13 mouse cellular contexts compared by ENCODE assay signal in the genomic region with DNA sequence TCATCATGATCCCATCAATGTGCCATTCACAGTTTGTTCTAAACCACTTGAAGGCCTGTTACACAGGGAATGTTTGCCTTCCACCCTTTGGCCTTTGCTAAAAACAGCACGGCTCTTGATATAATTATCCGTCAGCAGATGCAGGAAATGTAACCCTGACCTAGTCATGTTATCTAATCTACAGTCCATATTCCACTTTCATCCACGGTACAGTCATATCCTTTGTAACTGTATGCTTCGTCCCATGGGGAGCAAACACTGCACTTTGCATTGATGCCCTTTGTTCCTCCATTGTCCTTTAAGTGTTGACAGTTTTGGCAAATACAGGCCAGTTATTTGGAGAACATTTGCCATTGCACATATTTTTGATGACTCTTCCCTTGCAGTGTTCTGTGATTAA. TPM values are rescaled to one million over a fixed set of nuclear protein-coding genes. Genes with fewer than 3 reads are reported as not detected.
A peak's percentile ranks its signal among the peaks of the same experiment; 100 is the strongest.
DNase-seq lines count a peak whose midpoint lies in the region; ATAC-seq and TF ChIP-seq lines count a peak whose summit lies in the region.
"Had no signal": no experiment of that assay in that cellular context is flagged by ENCODE, and none has a peak within 500 bp of the region (broad histone marks: within the 10 kb centered on the region; RNA-seq: fewer than 3 reads in every experiment).

No protein-coding gene starts in this region.

- TF ChIP-seq CTCF in C2C12 (IDR thresholded peaks at IDR 0.05; ENCODE audit: control insufficient read depth, insufficient read depth, insufficient read length) = no peak

- WGBS in embryonic facial prominence, embryonic 14.5 days = 60% methylated on average over 4 of the region's 4 CpGs
- WGBS in embryonic facial prominence, embryonic 10.5 days = 78% methylated on average over 4 of the region's 4 CpGs
- WGBS in heart, embryonic 16.5 days = 15% methylated on average over 4 of the region's 4 CpGs
- 19% methylated on average over 4 of the region's 4 CpGs for WGBS in liver, embryonic 16.5 days (ENCODE audit: insufficient replicate concordance)

- no peak for ATAC-seq in embryonic facial prominence, embryonic 14.5 days (ENCODE audit: low read depth)
- peak; percentile 79 for ATAC-seq in heart, embryonic 16.5 days (replicated peaks; ENCODE audit: extremely low read depth, insufficient read depth, low FRiP score)
- peak; percentile 69 for ATAC-seq in liver, embryonic 16.5 days (ENCODE audit: low read depth)
- no peak for ATAC-seq in inflammation-experienced regulatory T-cells, adult 6 months

- H3K4me1 ChIP-seq in embryonic facial prominence, embryonic 14.5 days (ENCODE audit: control insufficient read depth, insufficient read depth, low read length) = 0 out of 2 replicates have a peak, but pooled peaks cover under 1% of the 10 kb centered on the region
- H3K4me1 ChIP-seq in embryonic facial prominence, embryonic 10.5 days = peaks cover 11% of the 10 kb centered on the region; the same call in 1 of the 2 replicates
- peaks cover 14% of the 10 kb centered on the region for H3K4me1 ChIP-seq in heart, embryonic 16.5 days (ENCODE audit: control insufficient read depth, insufficient read depth, low read length)
- no peaks in the 10 kb centered on the region; the same call in 1 of the 2 replicates for H3K4me1 ChIP-seq in liver, embryonic 16.5 days (ENCODE audit: control insufficient read depth, low read depth, low read length)
- H3K4me1 ChIP-seq: hindbrain, embryonic 15.5 days; limb, embryonic 13.5 days had no signal

- no peak overlapping the region for H3K4me2 ChIP-seq in embryonic facial prominence, embryonic 14.5 days (ENCODE audit: low read depth, low read length)
- H3K4me2 ChIP-seq in heart, embryonic 16.5 days (ENCODE audit: low read depth, low read length) = no peak overlapping the region
- H3K4me2 ChIP-seq in liver, embryonic 16.5 days (ENCODE audit: low read depth, low read length) = no peak overlapping the region
- H3K4me2 ChIP-seq: hindbrain, embryonic 15.5 days; limb, embryonic 13.5 days had no signal

- H3K79me2 ChIP-seq in C2C12 (ENCODE audit: control insufficient read depth, insufficient read depth) = no peaks in the 10 kb centered on the region

- H3K36me3 ChIP-seq in embryonic facial prominence, embryonic 14.5 days (ENCODE audit: control insufficient read depth, insufficient read depth, low read length) = no peaks in the 10 kb centered on the region
- no peaks in the 10 kb centered on the region for H3K36me3 ChIP-seq in embryonic facial prominence, embryonic 10.5 days (replicated peaks)
- H3K36me3 ChIP-seq in heart, embryonic 16.5 days (ENCODE audit: control insufficient read depth, insufficient read depth) = no peaks in the 10 kb centered on the region
- H3K36me3 ChIP-seq in C2C12 (ENCODE audit: control insufficient read depth, insufficient read depth) = no peaks in the 10 kb centered on the region
- H3K36me3 ChIP-seq in liver, embryonic 16.5 days (ENCODE audit: control insufficient read depth, insufficient read depth) = no peaks in the 10 kb centered on the region
- H3K36me3 ChIP-seq: hindbrain, embryonic 15.5 days; limb, embryonic 13.5 days had no signal

- no peak overlapping the region for H3K9ac ChIP-seq in embryonic facial prominence, embryonic 14.5 days (ENCODE audit: low read depth, low read length)
- no peak overlapping the region for H3K9ac ChIP-seq in heart, embryonic 16.5 days (ENCODE audit: low read length)
- no peak overlapping the region for H3K9ac ChIP-seq in liver, embryonic 16.5 days (ENCODE audit: low read depth, low read length)
- H3K9ac ChIP-seq: hindbrain, embryonic 15.5 days; limb, embryonic 13.5 days had no signal

- intact Hi-C loops in heart, postnatal 25 days (cut with DNase I) = no loop called here

- peak; percentile 19 for DNase-seq in embryonic facial prominence, embryonic 14.5 days (ENCODE audit: low spot score)
- no peak for DNase-seq in embryonic facial prominence, embryonic 10.5 days (ENCODE audit: low spot score)
- DNase-seq in heart, postnatal 25 days (ENCODE audit: low spot score) = no peak
- no peak for DNase-seq in cerebellum, postnatal 4 days (ENCODE audit: low spot score in 2 of 2)
- DNase-seq: cerebellum, postnatal 14 days; kidney, adult 9 months; thymus, postnatal 25 days had no signal

- no peak overlapping the region for H3K4me3 ChIP-seq in embryonic facial prominence, embryonic 14.5 days (ENCODE audit: low read depth, low read length)
- H3K4me3 ChIP-seq in embryonic facial prominence, embryonic 10.5 days = no peak overlapping the region
- no peak overlapping the region for H3K4me3 ChIP-seq in heart, embryonic 16.5 days (ENCODE audit: low read length)
- no peak overlapping the region for H3K4me3 ChIP-seq in C2C12 (ENCODE audit: insufficient read depth, poor library complexity, severe bottlenecking)
- no peak overlapping the region for H3K4me3 ChIP-seq in liver, embryonic 16.5 days (ENCODE audit: low read depth, low read length)
- H3K4me3 ChIP-seq: hindbrain, embryonic 15.5 days; limb, embryonic 13.5 days had no signal

- no peaks in the 10 kb centered on the region for H3K27me3 ChIP-seq in embryonic facial prominence, embryonic 14.5 days (replicated peaks; ENCODE audit: control insufficient read depth, insufficient read depth, low read length)
- no peaks in the 10 kb centered on the region for H3K27me3 ChIP-seq in embryonic facial prominence, embryonic 10.5 days (replicated peaks; ENCODE audit: low read depth, poor library complexity, severe bottlenecking)
- H3K27me3 ChIP-seq in heart, embryonic 16.5 days (ENCODE audit: control insufficient read depth, insufficient read depth, low read length) = 0 out of 2 replicates have a peak, but pooled peaks cover 3% of the 10 kb centered on the region
- H3K27me3 ChIP-seq in C2C12 (ENCODE audit: control insufficient read depth, insufficient read depth, insufficient read length) = no peaks in the 10 kb centered on the region
- no peaks in the 10 kb centered on the region; the same call in 1 of the 2 replicates for H3K27me3 ChIP-seq in liver, embryonic 16.5 days (ENCODE audit: control insufficient read depth, insufficient read depth, low read depth, low read length)
- H3K27me3 ChIP-seq: hindbrain, embryonic 15.5 days; limb, embryonic 13.5 days had no signal

- no peak overlapping the region for H3K27ac ChIP-seq in embryonic facial prominence, embryonic 14.5 days (replicated peaks; ENCODE audit: low read depth, low read length)
- H3K27ac ChIP-seq in embryonic facial prominence, embryonic 10.5 days (replicated peaks) = no peak overlapping the region
- 0 out of 2 replicates have a peak overlapping the region, but pooled peaks have one; percentile 26 for H3K27ac ChIP-seq in heart, embryonic 16.5 days (ENCODE audit: low read length)
- H3K27ac ChIP-seq in liver, embryonic 16.5 days (ENCODE audit: low read length) = no peak overlapping the region
- H3K27ac ChIP-seq: hindbrain, embryonic 15.5 days; limb, embryonic 13.5 days had no signal

- H3ac ChIP-seq in C2C12 (ENCODE audit: control insufficient read depth, insufficient read length, low read depth) = no peak overlapping the region

- no peaks in the 10 kb centered on the region for H3K79me3 ChIP-seq in C2C12 (ENCODE audit: low read depth)

- no peaks in the 10 kb centered on the region for H3K9me3 ChIP-seq in embryonic facial prominence, embryonic 14.5 days (ENCODE audit: control insufficient read depth, low read length)
- no peaks in the 10 kb centered on the region for H3K9me3 ChIP-seq in embryonic facial prominence, embryonic 10.5 days
- H3K9me3 ChIP-seq in heart, embryonic 16.5 days (replicated peaks; ENCODE audit: control insufficient read depth, low read length) = no peaks in the 10 kb centered on the region
- H3K9me3 ChIP-seq in liver, embryonic 16.5 days (replicated peaks; ENCODE audit: control insufficient read depth, low read length) = no peaks in the 10 kb centered on the region
- H3K9me3 ChIP-seq: hindbrain, embryonic 15.5 days; limb, embryonic 13.5 days had no signal

RNA-seq across cellular contexts. Expression of gene Angptl4, which starts 7.1 kb away (rescaled TPM):
- polyA plus RNA-seq in embryonic facial prominence, embryonic 14.5 days (2014; fragmentation: Nextera tagmentation; extraction: Ambion mirVana) = 35.7 and 52.1 TPM in 2 replicates
- polyA plus RNA-seq in embryonic facial prominence, embryonic 10.5 days (2016; fragmentation: Nextera tagmentation; extraction: Ambion mirVana) = 33.4 and 39.0 TPM in 2 replicates
- polyA plus RNA-seq in heart, embryonic 16.5 days (2015; fragmentation: Nextera tagmentation; extraction: Ambion mirVana) = 16.4 and 20.5 TPM in 2 replicates
- 10 to 100 TPM in 1 of 2 experiments, 1 to 10 TPM in 1; 8.4 to 21.7 TPM for total RNA-seq in heart, postnatal 25 days (2021)
- polyA plus RNA-seq in C2C12 (2012; fragmentation: generic; extraction: Trizol) = 212 TPM
- 29.3 and 29.6 TPM in 2 replicates for polyA plus RNA-seq in liver, embryonic 16.5 days (2015; fragmentation: Nextera tagmentation; extraction: Ambion mirVana)
- 1 to 10 TPM; 3.5 to 5.9 (median 4.1) TPM for polyA plus RNA-seq in inflammation-experienced regulatory T-cells, adult 6 months (2017; shearing (Covaris generic))

RNA-seq across cellular contexts. Expression of gene Kank3, which starts 21.6 kb away (rescaled TPM):
- polyA plus RNA-seq in embryonic facial prominence, embryonic 14.5 days (2014; fragmentation: Nextera tagmentation; extraction: Ambion mirVana) = 38.7 and 39.4 TPM in 2 replicates
- 25.4 and 29.5 TPM in 2 replicates for polyA plus RNA-seq in embryonic facial prominence, embryonic 10.5 days (2016; fragmentation: Nextera tagmentation; extraction: Ambion mirVana)
- polyA plus RNA-seq in heart, embryonic 16.5 days (2015; fragmentation: Nextera tagmentation; extraction: Ambion mirVana) = 48.5 and 58.7 TPM in 2 replicates
- 10 to 100 TPM; 55.0 to 69.3 TPM for total RNA-seq in heart, postnatal 25 days (2021)
- 5.0 TPM for polyA plus RNA-seq in C2C12 (2012; fragmentation: generic; extraction: Trizol)
- 10.0 and 13.7 TPM in 2 replicates for polyA plus RNA-seq in liver, embryonic 16.5 days (2015; fragmentation: Nextera tagmentation; extraction: Ambion mirVana)
- 1 to 10 TPM; 2.4 to 2.7 (median 2.4) TPM for polyA plus RNA-seq in inflammation-experienced regulatory T-cells, adult 6 months (2017; shearing (Covaris generic))

RNA-seq across cellular contexts. Expression of gene Rab11b, which starts 28.4 kb away (rescaled TPM):
- 156 and 181 TPM in 2 replicates for polyA plus RNA-seq in embryonic facial prominence, embryonic 14.5 days (2014; fragmentation: Nextera tagmentation; extraction: Ambion mirVana)
- polyA plus RNA-seq in embryonic facial prominence, embryonic 10.5 days (2016; fragmentation: Nextera tagmentation; extraction: Ambion mirVana) = 342 and 347 TPM in 2 replicates
- polyA plus RNA-seq in heart, embryonic 16.5 days (2015; fragmentation: Nextera tagmentation; extraction: Ambion mirVana) = 278 and 304 TPM in 2 replicates
- 100 to 1,000 TPM; 239 to 261 TPM for total RNA-seq in heart, postnatal 25 days (2021)
- polyA plus RNA-seq in C2C12 (2012; fragmentation: generic; extraction: Trizol) = 97.3 TPM
- polyA plus RNA-seq in liver, embryonic 16.5 days (2015; fragmentation: Nextera tagmentation; extraction: Ambion mirVana) = 107 and 115 TPM in 2 replicates
- 100 to 1,000 TPM; 261 to 354 (median 270) TPM for polyA plus RNA-seq in inflammation-experienced regulatory T-cells, adult 6 months (2017; shearing (Covaris generic))

RNA-seq across cellular contexts. Expression of gene Rps28, which starts 35.6 kb away (rescaled TPM):
- 1,198 and 1,307 TPM in 2 replicates for polyA plus RNA-seq in embryonic facial prominence, embryonic 14.5 days (2014; fragmentation: Nextera tagmentation; extraction: Ambion mirVana)
- polyA plus RNA-seq in embryonic facial prominence, embryonic 10.5 days (2016; fragmentation: Nextera tagmentation; extraction: Ambion mirVana) = 866 and 898 TPM in 2 replicates
- 388 and 436 TPM in 2 replicates for polyA plus RNA-seq in heart, embryonic 16.5 days (2015; fragmentation: Nextera tagmentation; extraction: Ambion mirVana)
- total RNA-seq in heart, postnatal 25 days (2021) = 100 to 1,000 TPM; 707 to 763 TPM
- 8,619 TPM for polyA plus RNA-seq in C2C12 (2012; fragmentation: generic; extraction: Trizol)
- 389 and 463 TPM in 2 replicates for polyA plus RNA-seq in liver, embryonic 16.5 days (2015; fragmentation: Nextera tagmentation; extraction: Ambion mirVana)
- polyA plus RNA-seq in inflammation-experienced regulatory T-cells, adult 6 months (2017; shearing (Covaris generic)) = 1,000 to 10,000 TPM; 1,118 to 2,316 (median 1,890) TPM

RNA-seq across cellular contexts. Expression of gene Ndufa7, which starts 35.6 kb away (rescaled TPM):
- polyA plus RNA-seq in embryonic facial prominence, embryonic 14.5 days (2014; fragmentation: Nextera tagmentation; extraction: Ambion mirVana) = 479 and 488 TPM in 2 replicates
- 469 and 477 TPM in 2 replicates for polyA plus RNA-seq in embryonic facial prominence, embryonic 10.5 days (2016; fragmentation: Nextera tagmentation; extraction: Ambion mirVana)
- 535 and 549 TPM in 2 replicates for polyA plus RNA-seq in heart, embryonic 16.5 days (2015; fragmentation: Nextera tagmentation; extraction: Ambion mirVana)
- 100 to 1,000 TPM; 599 to 648 TPM for total RNA-seq in heart, postnatal 25 days (2021)
- 493 TPM for polyA plus RNA-seq in C2C12 (2012; fragmentation: generic; extraction: Trizol)
- 243 and 245 TPM in 2 replicates for polyA plus RNA-seq in liver, embryonic 16.5 days (2015; fragmentation: Nextera tagmentation; extraction: Ambion mirVana)
- 100 to 1,000 TPM; 364 to 457 (median 417) TPM for polyA plus RNA-seq in inflammation-experienced regulatory T-cells, adult 6 months (2017; shearing (Covaris generic))

Comparison
In these comparisons a context has a peak if more than half of its experiments do, and no peak if none do; other contexts are left out.
1. ATAC-seq: peak in heart, embryonic 16.5 days (single experiment) and liver, embryonic 16.5 days (single experiment); none in embryonic facial prominence, embryonic 14.5 days (single experiment) and inflammation-experienced regulatory T-cells, adult 6 months (single experiment).